Mouse (Mus musculus): ENCODE data around the gene Tmem79.
A peak's percentile ranks its signal among the peaks of the same experiment; 100 is the strongest.

DNA sequence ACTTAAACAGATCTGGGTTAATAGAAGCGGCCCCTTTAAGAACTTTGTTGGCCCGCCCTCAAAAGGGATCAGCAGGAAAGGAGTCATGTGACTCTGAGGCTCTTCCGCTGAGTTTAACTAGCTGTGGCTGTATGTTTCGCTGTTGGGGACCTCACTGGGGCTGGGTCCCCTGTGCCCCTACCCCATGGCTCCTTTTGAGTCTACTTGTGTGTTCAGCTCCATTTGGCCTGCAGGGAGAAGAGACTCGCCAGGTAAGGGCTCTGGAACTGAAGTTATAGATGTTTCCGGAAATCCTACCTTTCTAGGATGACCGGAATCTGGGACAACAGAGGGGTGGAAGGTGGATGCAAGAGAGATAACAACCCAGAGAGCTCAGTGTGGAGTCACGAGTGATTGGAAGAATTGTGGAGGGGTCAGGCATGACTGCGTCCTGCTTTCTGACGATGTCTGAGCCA, 11.0 kb downstream of the Tmem79 start, which contains the start of gene Glmp:
- TF ChIP-seq CTCF (IDR thresholded peaks at IDR 0.05; ENCODE audit: insufficient read depth, low read depth, low read length) (no peak), POLR2A (IDR thresholded peaks at IDR 0.05; ENCODE audit: insufficient read depth, low read depth, low read length) (peak; percentile 38; the same call in 1 of the 2 replicates)

Data from olfactory bulb, adult 2 months (tissue).